Mouse (Mus musculus) stomach, postnatal 0 days (tissue): Measurements from ENCODE around the gene Mpc1. TPM values are rescaled to one million over a fixed set of nuclear protein-coding genes. Genes with fewer than 3 reads are reported as not detected.

Experiments
- ATAC-seq: fragments of 200-750 bp; cut with Nextera tagmentation; 2 replicates; pipeline ENCODE4 v1.8.0; 2017; ENCODE audit not compliant: low FRiP score, low TSS enrichment
- DNase-seq: peaks from one replicate; pipeline ENCODE4 v3.0.0-alpha.2; 2016; ENCODE audit warnings: low spot score
- H3K27ac ChIP-seq: fragments of 300-500 bp; sonication (generic); replicated peaks from 2 replicates; pipeline ENCODE4 v1.5.1; 2014; ENCODE audit warnings: mild to moderate bottlenecking, control low read depth
- H3K27me3 ChIP-seq: fragments of 300-500 bp; sonication (generic); 2 replicates; pipeline ENCODE4 v1.6.1; 2014; ENCODE audit warnings: low read length; ENCODE audit not compliant: control insufficient read depth, insufficient read depth
- H3K36me3 ChIP-seq: fragments of 300-500 bp; sonication (generic); 2 replicates; pipeline ENCODE4 v1.6.1; 2014; ENCODE audit warnings: low read length, mixed read lengths; ENCODE audit not compliant: control insufficient read depth, insufficient read depth
- H3K4me1 ChIP-seq: fragments of 300-500 bp; sonication (generic); replicated peaks from 2 replicates; pipeline ENCODE4 v1.6.1; 2014; ENCODE audit warnings: antibody characterized with exemption; ENCODE audit not compliant: control insufficient read depth, insufficient read depth
- H3K4me2 ChIP-seq: fragments of 300-500 bp; sonication (generic); replicated peaks from 2 replicates; pipeline ENCODE4 v1.6.1; 2014; ENCODE audit warnings: low read depth, mild to moderate bottlenecking, control low read depth, moderate library complexity
- H3K4me3 ChIP-seq: fragments of 300-500 bp; sonication (generic); 2 replicates; pipeline ENCODE4 v1.5.1; 2014; ENCODE audit warnings: low read depth, low read length, control low read depth
- H3K9ac ChIP-seq: fragments of 300-500 bp; sonication (generic); 2 replicates; pipeline ENCODE4 v1.6.1; 2014; ENCODE audit warnings: mild to moderate bottlenecking, low read length, control low read depth, mixed read lengths
- H3K9me3 ChIP-seq: fragments of 300-500 bp; sonication (generic); 2 replicates; pipeline ENCODE4 v1.6.1; 2016; ENCODE audit warnings: low read length; ENCODE audit not compliant: control insufficient read depth
- CTCF ChIP-seq: IDR thresholded peaks from 2 replicates; pipeline ENCODE4 v1.5.1; 2016; ENCODE audit warnings: antibody characterized with exemption, low read depth, mild to moderate bottlenecking, moderate library complexity
- EP300 ChIP-seq: optimal IDR thresholded peaks from 2 replicates; pipeline ENCODE3; 2016; ENCODE audit warnings: antibody characterized with exemption
- WGBS: fragments of 180-500 bp; shearing (Covaris S2); extraction: QIAGEN DNeasy Blood & Tissue Kit; methylation state at CpG from one replicate; pipeline ENCODE4 v1.1.7; 2014; 5-methylcytosine and 5-hydroxymethylcytosine counted together
- polyA plus RNA-seq: library from polyadenylated mRNA; unstranded; fragments of >200 nt; fragmentation: Nextera tagmentation; extraction: Ambion mirVana; gene quantifications from 2 replicates; pipeline ENCODE4 v1.2.1, GENCODE M21; 2015

Mpc1 gene
- polyA plus RNA-seq, 1 experiment from 2014 or later, result 292 TPM

- no peak for DNase-seq
- ATAC-seq, result peak; percentile 57; the same call in 1 of the 2 replicates
- 36% methylated on average over 6 of the region's 6 CpGs for WGBS
These were observed 9.8 kb upstream of the Mpc1 start for GRCm38 (mm10) chr17:8272951-8273350.

GRCm38 (mm10) chr17:8276071-8276470, 6.6 kb upstream of the Mpc1 start:
- Histone ChIP-seq H3K9me3 (no peaks in the 10 kb centered on the region), H3K9ac (no peak overlapping the region), H3K36me3 (no peaks in the 10 kb centered on the region), H3K4me1 (no peaks in the 10 kb centered on the region), H3K27ac (no peak overlapping the region), H3K27me3 (no peaks in the 10 kb centered on the region), H3K4me2 (no peak overlapping the region), H3K4me3 (no peak overlapping the region)
- no peak for ATAC-seq
- WGBS, result 65% methylated on average over 4 of the region's 4 CpGs
- no peak for DNase-seq
- no peak for TF ChIP-seq EP300
- TF ChIP-seq CTCF, result no peak

More at GRCm38 (mm10) chr17:8272951-8273350, 9.8 kb upstream of the Mpc1 start:
- Histone ChIP-seq H3K4me1 (no peaks in the 10 kb centered on the region), H3K9ac (no peak overlapping the region), H3K36me3 (no peaks in the 10 kb centered on the region), H3K4me2 (no peak overlapping the region), H3K4me3 (no peak overlapping the region), H3K9me3 (no peaks in the 10 kb centered on the region), H3K27me3 (no peaks in the 10 kb centered on the region), H3K27ac (no peak overlapping the region)
- TF ChIP-seq EP300, result no peak
- TF ChIP-seq CTCF, result no peak

- Histone ChIP-seq H3K9ac (no peak overlapping the region), H3K27me3 (no peaks in the 10 kb centered on the region), H3K9me3 (no peaks in the 10 kb centered on the region), H3K4me3 (no peak overlapping the region), H3K36me3 (no peaks in the 10 kb centered on the region), H3K27ac (no peak overlapping the region), H3K4me1 (no peaks in the 10 kb centered on the region), H3K4me2 (no peak overlapping the region)
- TF ChIP-seq EP300 (no peak), CTCF (no peak)
- 71% methylated on average over 7 of the region's 7 CpGs for WGBS
- ATAC-seq (no peak), DNase-seq (no peak)
These were observed 6.0 kb upstream of the Mpc1 start for GRCm38 (mm10) chr17:8276680-8277079.

- TF ChIP-seq CTCF (no peak), EP300 (no peak)
These were observed 5.4 kb upstream of the Mpc1 start for GRCm38 (mm10) chr17:8277266-8277665.

GRCm38 (mm10) chr17:8278356-8278755, 4.3 kb upstream of the Mpc1 start:
- WGBS, result 61% methylated on average over 3 of the region's 3 CpGs
- H3K4me1 ChIP-seq, result no peaks in the 10 kb centered on the region
- H3K9ac ChIP-seq, result no peak overlapping the region
- no peaks in the 10 kb centered on the region for H3K27me3 ChIP-seq
- no peaks in the 10 kb centered on the region for H3K36me3 ChIP-seq
- H3K27ac ChIP-seq, result no peak overlapping the region
- DNase-seq, result no peak
- no peak for ATAC-seq
- no peaks in the 10 kb centered on the region for H3K9me3 ChIP-seq
- TF ChIP-seq CTCF (no peak), EP300 (no peak)
- H3K4me2 ChIP-seq, result no peak overlapping the region
- H3K4me3 ChIP-seq, result no peak overlapping the region

More at GRCm38 (mm10) chr17:8277266-8277665, 5.4 kb upstream of the Mpc1 start:
- DNase-seq (no peak), ATAC-seq (no peak)
- H3K27ac ChIP-seq, result no peak overlapping the region
- no peaks in the 10 kb centered on the region for H3K4me1 ChIP-seq
- H3K36me3 ChIP-seq, result no peaks in the 10 kb centered on the region
- 78% methylated on average over 3 of the region's 3 CpGs for WGBS
- H3K4me3 ChIP-seq, result no peak overlapping the region
- no peaks in the 10 kb centered on the region for H3K27me3 ChIP-seq
- H3K4me2 ChIP-seq, result no peak overlapping the region
- no peak overlapping the region for H3K9ac ChIP-seq
- no peaks in the 10 kb centered on the region for H3K9me3 ChIP-seq

GRCm38 (mm10) chr17:8283526-8284253, 986 bp downstream of the Mpc1 start:
- WGBS, result under 1% methylated on average over 71 of the region's 77 CpGs

More at GRCm38 (mm10) chr17:8283526-8284253, 986 bp downstream of the Mpc1 start:
- ATAC-seq, result peak; percentile 96
- no peaks in the 10 kb centered on the region for H3K36me3 ChIP-seq
- no peaks in the 10 kb centered on the region; the same call in 1 of the 2 replicates for H3K4me1 ChIP-seq
- TF ChIP-seq CTCF (peak; percentile 49), EP300 (no peak)
- H3K9ac ChIP-seq, result peak overlapping the region; percentile 82
- no peaks in the 10 kb centered on the region for H3K9me3 ChIP-seq
- H3K27me3 ChIP-seq, result no peaks in the 10 kb centered on the region
- peak overlapping the region; percentile 100 for H3K4me2 ChIP-seq
- DNase-seq, result peak; percentile 96
- H3K4me3 ChIP-seq, result peak overlapping the region; percentile 87
- H3K27ac ChIP-seq, result peak overlapping the region; percentile 96
